Mouse (Mus musculus) cerebellum, adult 18-20 months (tissue): ENCODE data around the gene Slc25a5.

ENCODE experiments used
- DNase-seq, 2 experiments: peaks; one replicate each; pipeline ENCODE4 v3.0.0; 2021

Slc25a5 gene

GRCm38 (mm10) chrX:36843346-36843990, 48.0 kb downstream of the Slc25a5 start:
- DNase-seq: no peak

- DNase-seq: no peak
Measured at GRCm38 (mm10) chrX:36847152-36847551, 51.7 kb downstream of the Slc25a5 start.
